Mouse (Mus musculus) lung, postnatal 0 days (tissue): ENCODE measurements at regions not wholly inside any gene's neighbourhood (a gene's known extent, or its start where the extent isn't known, plus 50 kb on each side); places are given as distances from the start of the nearest gene placed in this dataset.
"Not testable (repeated sequence)": the region's sequence is repeated elsewhere in the genome, so short reads cannot be mapped to it uniquely, and the experiment has no call there.

Source experiments
- ATAC-seq: fragments of 200-750 bp; cut with Nextera tagmentation; 2 replicates; pipeline ENCODE4 v1.8.0; 2017; ENCODE audit warnings: moderate library complexity
- DNase-seq: peaks from one replicate; pipeline ENCODE4 v3.0.0-alpha.2; 2016; ENCODE audit warnings: low spot score
- H3K27ac ChIP-seq: fragments of 300-500 bp; sonication (generic); 2 replicates; pipeline ENCODE4 v1.5.1; 2014; ENCODE audit warnings: antibody characterized with exemption, mild to moderate bottlenecking, low read length, mixed read lengths
- H3K27me3 ChIP-seq: fragments of 300-500 bp; sonication (generic); replicated peaks from 2 replicates; pipeline ENCODE4 v1.6.1; 2014; ENCODE audit warnings: low read length, mixed read lengths; ENCODE audit not compliant: insufficient read depth
- H3K36me3 ChIP-seq: fragments of 300-500 bp; sonication (generic); 2 replicates; pipeline ENCODE4 v1.6.1; 2014; ENCODE audit warnings: low read length, mixed read lengths; ENCODE audit not compliant: insufficient read depth
- H3K4me1 ChIP-seq: fragments of 300-500 bp; sonication (generic); 2 replicates; pipeline ENCODE4 v1.6.1; 2014; ENCODE audit warnings: antibody characterized with exemption, low read depth, low read length, mixed read lengths; ENCODE audit not compliant: insufficient read depth
- H3K4me2 ChIP-seq: fragments of 300-500 bp; sonication (generic); replicated peaks from 2 replicates; pipeline ENCODE4 v1.6.1; 2014; ENCODE audit warnings: low read depth, mild to moderate bottlenecking, low read length, moderate library complexity, mixed read lengths
- H3K4me3 ChIP-seq: fragments of 300-500 bp; sonication (generic); 2 replicates; pipeline ENCODE4 v1.5.1; 2014; ENCODE audit warnings: low read depth, low read length
- H3K9ac ChIP-seq: fragments of 300-500 bp; sonication (generic); replicated peaks from 2 replicates; pipeline ENCODE4 v1.6.1; 2014; ENCODE audit warnings: low read depth, mild to moderate bottlenecking
- H3K9me3 ChIP-seq: fragments of 300-500 bp; sonication (generic); 2 replicates; pipeline ENCODE4 v1.6.1; 2016; ENCODE audit warnings: low read length, mixed read lengths
- CTCF ChIP-seq: IDR thresholded peaks from 2 replicates; pipeline ENCODE4 v1.5.1; 2016; ENCODE audit warnings: antibody characterized with exemption, mild to moderate bottlenecking
- EP300 ChIP-seq: IDR thresholded peaks from 2 replicates; pipeline ENCODE4 v1.6.1; 2016; ENCODE audit warnings: antibody characterized with exemption, mild to moderate bottlenecking, control low read depth
- WGBS: fragments of 180-500 bp; shearing (Covaris S2); extraction: QIAGEN DNeasy Blood & Tissue Kit; methylation state at CpG from one replicate; pipeline ENCODE4 v1.1.7; 2014; 5-methylcytosine and 5-hydroxymethylcytosine counted together

- Histone ChIP-seq H3K27ac (no peak overlapping the region), H3K36me3 (no peaks in the 10 kb centered on the region), H3K9me3 (no peaks in the 10 kb centered on the region), H3K4me1 (no peaks in the 10 kb centered on the region), H3K27me3 (no peaks in the 10 kb centered on the region), H3K9ac (no peak overlapping the region), H3K4me3 (no peak overlapping the region), H3K4me2 (no peak overlapping the region)
- ATAC-seq (no peak), DNase-seq (no peak)
- WGBS = 86% methylated on average over 3 of the region's 3 CpGs
- TF ChIP-seq CTCF (no peak), EP300 (no peak)
Observed at GRCm38 (mm10) chr1:47164417-47164816, 271.8 kb upstream of the Slc39a10 start.

GRCm38 (mm10) chr1:47163808-47164410 lies 271.3 kb upstream of the Slc39a10 start:
- Histone ChIP-seq H3K4me1 (no peaks in the 10 kb centered on the region), H3K4me2 (no peak overlapping the region), H3K4me3 (no peak overlapping the region), H3K36me3 (no peaks in the 10 kb centered on the region), H3K27me3 (no peaks in the 10 kb centered on the region), H3K9me3 (no peaks in the 10 kb centered on the region), H3K9ac (no peak overlapping the region), H3K27ac (no peak overlapping the region)
- TF ChIP-seq CTCF = no peak
- no peak for TF ChIP-seq EP300
- ATAC-seq (no peak), DNase-seq (no peak)
- WGBS = 79% methylated on average over 1 of the region's 1 CpGs

- DNase-seq = not testable (repeated sequence)
Observed at GRCm38 (mm10) chr1:47130031-47130430, 237.4 kb upstream of the Slc39a10 start.

GRCm38 (mm10) chr1:47119636-47120035 lies 227.0 kb upstream of the Slc39a10 start:
- Histone ChIP-seq H3K9ac (no peak overlapping the region), H3K27me3 (no peaks in the 10 kb centered on the region), H3K9me3 (no peaks in the 10 kb centered on the region), H3K27ac (no peak overlapping the region), H3K4me2 (no peak overlapping the region), H3K4me1 (no peaks in the 10 kb centered on the region), H3K36me3 (no peaks in the 10 kb centered on the region), H3K4me3 (no peak overlapping the region)
- DNase-seq (no peak), ATAC-seq (no peak)
- 93% methylated on average over 1 of the region's 1 CpGs for WGBS
- TF ChIP-seq CTCF = no peak
- TF ChIP-seq EP300 = no peak

More at GRCm38 (mm10) chr1:47130031-47130430, 237.4 kb upstream of the Slc39a10 start:
- H3K9ac ChIP-seq, H3K36me3 ChIP-seq, ATAC-seq, H3K4me2 ChIP-seq, H3K27me3 ChIP-seq, H3K27ac ChIP-seq, H3K9me3 ChIP-seq, H3K4me3 ChIP-seq, H3K4me1 ChIP-seq: not testable (repeated sequence)

- H3K4me2 ChIP-seq, H3K27ac ChIP-seq, H3K4me3 ChIP-seq, DNase-seq, H3K36me3 ChIP-seq, H3K9ac ChIP-seq, H3K4me1 ChIP-seq, H3K27me3 ChIP-seq, H3K9me3 ChIP-seq, ATAC-seq: not testable (repeated sequence)
- 88% methylated on average over 4 of the region's 4 CpGs for WGBS
Observed at GRCm38 (mm10) chr1:47116681-47117080, 224.0 kb upstream of the Slc39a10 start.

GRCm38 (mm10) chr1:47112494-47112893 lies 219.8 kb upstream of the Slc39a10 start:
- 52% methylated on average over 1 of the region's 1 CpGs for WGBS

GRCm38 (mm10) chr1:47104055-47104454 lies 211.4 kb upstream of the Slc39a10 start:
- Histone ChIP-seq H3K4me1 (no peaks in the 10 kb centered on the region), H3K27me3 (no peaks in the 10 kb centered on the region), H3K9me3 (no peaks in the 10 kb centered on the region), H3K36me3 (no peaks in the 10 kb centered on the region), H3K27ac (no peak overlapping the region), H3K9ac (no peak overlapping the region), H3K4me3 (no peak overlapping the region), H3K4me2 (no peak overlapping the region)
- DNase-seq (no peak), ATAC-seq (no peak)
- TF ChIP-seq EP300 (no peak), CTCF (no peak)
- WGBS = 82% methylated on average over 4 of the region's 4 CpGs

More at GRCm38 (mm10) chr1:47112494-47112893, 219.8 kb upstream of the Slc39a10 start:
- no peak overlapping the region for H3K27ac ChIP-seq
- no peak for DNase-seq
- no peak overlapping the region for H3K4me3 ChIP-seq
- no peaks in the 10 kb centered on the region for H3K36me3 ChIP-seq
- no peak for ATAC-seq
- H3K9ac ChIP-seq = no peak overlapping the region
- no peak overlapping the region for H3K4me2 ChIP-seq
- TF ChIP-seq EP300 (no peak), CTCF (no peak)
- no peaks in the 10 kb centered on the region for H3K9me3 ChIP-seq
- H3K27me3 ChIP-seq = no peaks in the 10 kb centered on the region
- no peaks in the 10 kb centered on the region for H3K4me1 ChIP-seq
